Mouse (Mus musculus): ENCODE measurements around the gene Gbgt1.
"Not testable (repeated sequence)": the region's sequence is repeated elsewhere in the genome, so short reads cannot be mapped to it uniquely, and the experiment has no call there.

Gbgt1 gene

DNA sequence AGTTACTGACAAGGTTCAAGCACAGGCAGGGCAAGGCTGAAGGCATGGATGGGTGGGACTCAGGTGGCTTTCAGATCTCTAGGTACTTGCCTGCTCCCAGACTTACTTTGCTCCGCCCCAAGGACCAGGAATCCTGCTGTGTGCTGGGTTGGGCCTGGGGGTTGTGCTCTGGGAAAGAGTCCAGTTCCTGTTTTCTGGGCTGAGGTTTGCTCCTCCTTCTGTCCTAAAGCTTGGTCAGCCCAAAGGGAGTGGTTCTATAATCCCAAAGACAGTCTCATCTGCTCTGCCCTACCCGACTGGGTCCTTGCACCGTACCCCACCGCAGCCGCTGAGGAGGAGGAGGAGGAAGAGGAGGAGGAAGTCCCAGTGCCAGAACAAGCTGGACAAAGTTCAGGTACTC, at the start of gene Gbgt1:
TSS of gene Gbgt1 (plus strand) at position 221 of the 400 bp plus-strand sequence.
- DNase-seq = no peak

DNA sequence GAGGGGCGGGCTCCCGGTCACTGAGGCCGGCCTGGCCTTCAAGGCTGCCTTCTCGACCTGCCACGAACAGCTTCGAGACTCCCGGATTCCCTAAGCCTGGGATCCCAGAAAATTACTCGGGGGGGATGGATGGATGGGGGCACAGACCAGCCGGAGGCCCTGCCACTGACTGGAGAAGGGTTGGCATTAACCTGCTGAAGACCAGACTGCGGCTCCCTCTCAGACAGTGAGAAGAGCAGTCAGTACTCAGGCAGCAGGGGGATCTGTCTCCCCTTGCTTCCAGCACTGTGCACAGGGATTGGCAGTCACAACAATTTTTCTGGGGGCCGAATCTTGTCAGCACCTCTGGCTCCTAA, 49.4 kb upstream of the Gbgt1 start:
- no peak for DNase-seq

DNA sequence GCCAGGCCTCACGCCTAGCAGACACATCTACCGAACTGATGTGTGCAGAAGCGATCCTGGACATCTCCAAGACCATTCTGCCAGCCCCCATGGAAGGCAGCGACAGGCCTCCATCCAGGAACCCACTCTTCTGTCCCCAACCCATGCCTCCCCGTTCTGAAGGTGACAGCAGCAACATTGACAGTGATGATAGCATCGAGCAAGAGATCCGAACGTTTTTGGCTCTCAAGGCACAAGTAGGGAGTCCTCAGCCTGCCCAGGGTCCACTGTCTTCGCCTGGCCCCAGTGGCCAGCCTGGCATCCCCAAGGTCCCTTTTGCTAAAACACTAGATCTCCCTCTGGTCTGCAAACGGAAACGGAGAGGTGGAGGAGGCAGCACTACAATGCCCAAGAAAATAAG, 45.0 kb upstream of the Gbgt1 start:
- DNase-seq = no peak

DNA sequence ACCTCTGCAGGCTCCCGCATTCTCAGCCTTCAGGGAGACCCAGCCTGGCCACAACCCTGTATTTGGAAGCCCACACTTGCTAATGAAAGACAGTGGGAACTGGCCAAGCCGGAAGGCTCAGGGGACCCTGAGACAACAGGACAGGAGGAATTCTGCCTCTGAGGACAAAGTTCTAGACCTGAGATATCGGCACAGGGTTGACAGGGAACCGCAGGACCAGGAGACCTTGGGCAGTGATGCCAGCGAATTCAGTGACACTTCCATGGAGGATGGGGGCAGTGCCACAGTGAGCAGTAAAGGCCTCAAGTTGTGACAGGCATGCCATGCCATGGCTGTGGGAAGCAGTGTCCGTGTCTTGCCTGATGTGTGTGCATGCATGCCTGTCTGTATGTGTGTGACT, 43.2 kb upstream of the Gbgt1 start:
- DNase-seq = no peak

DNA sequence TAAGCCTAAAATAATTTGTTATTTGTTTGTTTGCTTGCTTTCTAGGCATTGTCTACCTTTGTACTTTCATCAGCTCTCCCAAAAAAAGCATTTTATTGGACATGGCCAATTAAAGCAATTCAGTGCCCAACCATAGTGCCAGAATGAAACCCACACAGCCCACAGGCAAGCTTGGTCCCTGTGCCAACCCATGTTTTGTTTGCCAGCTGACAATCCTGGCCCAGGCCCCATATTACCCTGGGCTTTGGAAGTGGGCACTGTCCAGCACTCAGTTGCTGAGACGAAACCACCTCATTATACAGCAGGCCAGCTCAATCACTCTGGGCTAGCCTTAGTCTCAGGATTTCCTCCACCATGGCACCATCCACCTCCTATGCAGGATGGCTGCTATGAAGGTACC, 40.1 kb upstream of the Gbgt1 start:
- DNase-seq = peak in 1 of 2 experiments; percentile 17

DNA sequence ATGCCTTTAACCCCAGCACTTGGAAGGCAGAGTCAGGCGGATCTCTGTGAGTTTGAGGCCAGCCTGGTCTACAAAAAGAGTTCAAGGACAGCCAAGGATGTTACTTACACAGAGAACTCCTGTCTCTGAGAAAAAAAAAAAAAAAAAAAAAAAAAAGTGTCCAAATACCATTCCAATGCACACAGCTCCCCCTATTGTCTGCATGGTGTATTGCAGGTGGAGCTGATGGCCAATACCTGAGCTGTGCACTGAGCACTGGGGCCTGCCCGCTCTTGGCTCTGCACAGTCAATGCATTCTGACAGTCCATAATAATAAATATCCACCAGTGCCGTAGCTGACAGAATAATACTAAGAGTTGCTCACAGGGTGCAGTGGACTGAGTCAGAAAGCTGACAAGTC, 32.8 kb upstream of the Gbgt1 start:
- peak; percentile 79 to 81 for DNase-seq

DNA sequence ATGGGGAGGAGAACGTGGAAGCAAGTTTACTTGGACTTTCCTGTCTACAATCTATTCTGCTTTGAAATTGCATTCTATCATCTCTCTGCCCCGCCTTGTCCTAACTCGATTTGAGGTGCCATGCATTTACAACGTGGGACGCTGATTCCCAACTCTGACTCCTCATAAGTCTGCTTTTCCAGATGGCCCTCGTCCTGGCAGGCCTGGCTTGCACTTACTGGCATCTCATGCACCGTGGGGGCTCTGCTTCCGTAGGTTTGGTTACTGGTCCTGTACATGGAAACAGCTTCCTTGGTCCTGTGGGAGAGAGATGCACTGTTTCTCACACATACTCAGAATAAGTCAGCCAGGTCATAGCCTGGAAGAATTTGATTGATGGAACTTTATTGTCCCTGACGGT, 31.8 kb upstream of the Gbgt1 start:
- DNase-seq = no peak

DNA sequence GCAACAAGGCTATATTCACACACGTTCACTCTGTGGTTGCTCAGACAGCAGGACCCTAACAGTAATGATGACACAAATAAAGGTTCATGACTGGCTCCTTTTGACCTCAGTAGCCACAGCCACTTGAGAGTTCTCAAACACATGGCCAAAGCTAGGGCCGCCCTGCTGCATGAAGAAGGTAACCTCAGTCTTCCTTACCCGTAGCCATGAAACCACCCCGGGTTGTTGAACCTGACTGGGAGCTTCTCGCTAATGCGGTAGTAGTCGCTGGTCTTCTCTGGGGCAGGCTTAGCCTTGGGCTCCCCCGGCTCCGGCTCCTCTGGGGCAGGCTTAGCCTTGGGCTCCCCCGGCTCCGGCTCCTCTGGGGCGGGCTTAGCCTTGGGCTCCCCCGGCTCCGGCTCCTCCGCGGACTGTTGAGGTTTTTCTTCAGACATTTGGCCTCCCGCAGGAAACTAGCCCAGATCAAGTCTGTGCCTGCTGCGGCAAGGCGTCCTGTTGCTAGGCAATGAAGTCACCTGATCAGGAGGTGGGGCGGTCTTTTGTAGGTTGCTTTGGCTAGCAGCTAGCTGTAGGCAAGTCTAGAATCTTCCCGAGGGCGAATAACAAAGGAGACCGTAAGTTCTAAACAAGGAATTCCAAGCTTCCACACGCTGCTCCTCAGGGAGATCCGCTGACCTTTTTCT, 30.7 kb upstream of the Gbgt1 start, which contains the start of gene 1700007K13Rik:
TSS of gene 1700007K13Rik (minus strand) at position 497 of the 683 bp plus-strand sequence.
- DNase-seq = peak; percentile 76 to 79

DNA sequence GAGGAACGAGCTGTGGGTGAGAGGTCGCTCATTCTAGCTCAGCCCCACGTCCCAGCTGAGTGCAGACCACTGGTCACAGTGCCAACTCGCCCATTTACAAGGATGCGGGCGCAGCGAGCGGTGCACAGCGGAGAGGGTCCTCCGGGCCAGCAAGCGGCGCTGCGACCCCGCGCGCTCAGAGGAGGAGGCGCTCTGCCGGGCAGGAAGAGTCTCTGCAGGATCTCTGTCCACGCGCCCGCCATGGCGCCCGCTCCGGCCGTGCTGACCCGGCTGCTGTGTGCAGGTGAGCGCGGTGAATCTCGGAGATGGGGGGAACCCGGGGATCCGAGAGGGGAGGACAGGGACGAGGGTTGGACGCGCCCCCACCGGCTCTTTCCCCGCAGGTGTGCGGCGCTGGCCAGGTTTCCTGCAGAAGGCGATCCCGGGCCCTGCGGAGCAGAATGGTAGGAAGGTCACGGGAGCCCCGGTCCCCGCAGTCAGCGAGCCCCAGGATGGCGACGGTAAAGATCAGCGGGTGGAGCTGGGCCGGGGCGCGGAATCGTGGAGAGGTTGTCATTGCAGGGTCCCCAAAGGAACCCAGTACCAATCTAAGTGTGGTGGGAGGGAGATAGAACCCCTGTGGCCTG, 28.7 kb upstream of the Gbgt1 start, which contains the start of gene Mrps2:
TSS of gene Mrps2 (plus strand) at position 207 of the 626 bp plus-strand sequence.
- peak; percentile 86 to 90 for DNase-seq

DNA sequence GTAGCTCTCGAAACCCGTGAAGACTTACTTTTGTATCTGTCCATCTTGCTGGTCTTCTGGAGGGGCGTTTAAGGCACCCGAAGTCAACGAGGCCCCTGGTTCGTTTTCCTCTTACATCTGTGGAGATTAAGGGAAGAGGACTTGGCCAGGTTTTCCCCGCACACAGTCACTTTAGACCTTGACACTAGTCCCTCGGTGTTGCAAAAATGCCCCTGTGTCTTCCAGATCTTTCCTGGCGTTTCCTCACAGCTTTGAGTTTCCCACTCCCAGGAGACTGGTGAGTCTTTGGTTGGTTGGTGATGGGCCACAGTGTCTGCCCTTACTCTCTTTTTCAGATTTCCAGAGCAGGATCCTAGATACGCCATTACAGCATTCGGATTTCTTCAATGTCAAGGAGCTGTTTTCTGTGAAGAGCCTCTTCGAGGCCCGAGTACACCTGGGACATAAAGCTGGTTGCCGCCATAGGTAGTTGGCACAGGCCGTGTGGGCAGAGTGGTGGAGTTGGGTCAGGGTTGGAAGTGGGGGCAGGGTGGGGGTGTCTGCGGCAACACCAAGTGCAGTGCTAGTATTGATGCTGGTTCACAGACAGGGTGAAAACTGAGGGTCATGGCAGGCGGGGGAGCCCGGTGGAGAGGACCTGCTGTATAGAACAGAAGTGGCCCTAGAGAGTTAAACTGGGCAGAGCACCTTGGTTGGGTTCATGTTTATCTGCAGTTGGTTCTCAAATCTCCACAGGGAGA, 28.0 kb upstream of the Gbgt1 start:
- DNase-seq = no peak

DNA sequence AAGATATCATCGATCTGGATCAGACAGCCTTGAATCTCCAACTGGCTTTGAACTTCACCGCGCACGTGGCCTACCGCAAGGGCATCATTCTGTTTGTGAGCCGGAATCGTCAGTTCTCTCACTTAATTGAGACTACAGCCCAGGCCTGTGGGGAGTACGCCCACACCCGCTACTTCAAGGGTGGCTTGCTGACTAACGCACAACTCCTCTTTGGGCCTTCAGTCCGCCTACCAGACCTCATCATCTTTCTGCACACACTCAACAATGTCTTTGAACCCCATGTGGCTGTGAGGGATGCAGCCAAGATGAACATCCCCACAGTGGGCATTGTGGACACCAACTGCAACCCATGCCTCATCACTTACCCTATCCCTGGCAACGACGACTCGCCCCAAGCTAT, 27.2 kb upstream of the Gbgt1 start:
- no peak for DNase-seq

DNA sequence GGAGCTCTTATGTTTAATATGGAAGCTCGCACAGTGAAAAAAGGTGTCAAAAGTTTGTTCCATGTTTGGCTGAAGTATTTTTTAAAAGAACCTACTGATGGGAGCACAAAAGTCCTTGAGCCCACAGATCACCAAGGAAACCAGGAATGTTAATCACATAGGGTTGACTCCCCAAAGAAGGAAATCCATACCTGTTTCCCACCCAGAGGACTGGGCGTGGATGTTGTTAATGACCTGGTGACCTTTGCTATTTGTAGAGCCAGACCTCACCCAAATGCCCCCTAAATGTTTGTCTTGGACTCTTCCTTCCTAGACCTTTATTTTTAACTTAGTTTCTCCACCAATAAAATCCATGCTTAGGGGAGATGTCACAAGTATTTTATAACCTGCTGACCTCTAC, 26.1 kb upstream of the Gbgt1 start:
- no peak for DNase-seq

DNA sequence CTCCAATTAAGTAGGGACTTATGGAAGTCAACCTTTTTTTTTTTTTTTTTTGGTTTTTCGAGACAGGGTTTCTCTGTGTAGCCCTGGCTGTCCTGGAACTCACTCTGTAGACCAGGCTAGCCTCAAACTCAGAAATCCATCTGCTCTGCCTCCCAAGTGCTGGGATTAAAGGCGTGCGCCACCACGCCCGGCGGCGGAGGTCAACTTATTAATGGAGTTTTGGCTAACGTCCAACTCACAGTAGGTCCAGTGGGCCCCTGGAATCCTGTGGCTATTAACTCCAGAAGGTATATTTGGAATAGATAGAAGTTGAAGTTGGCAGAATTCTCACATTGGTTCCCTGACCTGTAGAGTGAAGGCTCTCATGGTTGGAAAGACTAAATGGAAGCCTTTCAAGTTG, 24.7 kb upstream of the Gbgt1 start:
- not testable (repeated sequence) for DNase-seq

DNA sequence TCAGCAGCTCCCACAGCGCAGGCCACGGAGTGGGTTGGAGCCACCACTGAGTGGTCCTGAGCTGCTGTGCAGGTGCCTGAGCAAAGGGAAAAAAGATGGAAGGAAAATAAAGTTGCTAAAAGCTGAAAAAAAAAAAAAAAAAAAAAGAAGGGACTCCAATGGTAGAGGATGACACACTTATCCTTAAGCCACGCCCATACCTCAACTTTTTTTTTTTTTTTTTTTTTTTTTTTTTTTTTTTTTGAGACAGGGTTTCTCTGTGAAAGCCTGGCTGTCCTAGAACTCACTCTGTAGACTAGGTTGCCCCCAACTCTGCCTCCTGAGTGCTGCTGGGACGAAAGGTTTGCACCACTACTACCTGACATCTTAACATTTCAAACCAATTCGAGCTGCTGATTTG, 18.7 kb upstream of the Gbgt1 start:
- DNase-seq = not testable (repeated sequence)

DNA sequence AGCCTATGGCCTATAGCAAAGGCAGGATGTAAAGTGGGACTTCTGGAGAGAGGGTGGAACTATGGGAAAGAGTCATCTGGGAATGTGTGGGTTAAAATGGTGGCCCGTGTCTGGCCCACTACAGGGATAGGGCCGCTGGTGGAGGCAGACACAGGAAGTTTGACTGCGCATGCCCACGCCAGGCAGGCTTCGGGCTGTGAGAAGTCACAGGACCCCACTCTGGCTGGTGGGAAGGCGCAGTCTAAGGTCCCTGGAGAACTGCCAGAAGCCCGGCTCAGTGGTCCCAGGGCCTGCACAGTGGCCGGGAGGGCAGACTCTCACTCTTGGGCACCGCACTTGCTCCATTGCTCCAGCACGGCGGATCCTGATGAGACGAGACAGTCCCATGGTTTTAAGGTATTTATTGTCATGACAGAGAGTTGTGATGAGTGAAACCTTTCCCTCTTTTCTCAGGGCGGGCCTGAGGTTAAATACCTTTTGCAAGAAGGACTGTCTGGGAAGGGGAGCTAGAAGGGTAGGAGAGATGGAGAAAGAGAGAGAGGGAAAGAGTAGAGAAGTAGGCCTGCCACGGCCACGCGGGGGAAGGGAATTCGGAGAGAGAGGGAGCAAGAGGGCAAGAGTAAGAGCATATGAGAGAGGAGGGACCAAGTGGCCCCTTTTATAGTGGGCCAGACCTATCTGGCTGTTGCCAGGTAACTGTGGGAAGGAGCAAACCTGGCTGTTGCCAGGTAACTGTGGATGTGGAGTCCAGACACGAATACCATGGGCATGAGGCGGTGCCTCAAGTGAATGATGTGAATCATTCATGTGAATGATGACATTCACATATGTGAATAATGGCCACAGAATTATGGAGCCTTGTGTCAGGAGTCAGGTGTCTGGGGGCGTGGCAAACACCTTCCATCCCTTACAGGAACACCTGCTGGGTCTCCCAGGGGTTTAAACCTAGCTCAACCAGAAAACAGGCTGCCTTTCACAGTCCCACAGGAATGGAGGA, 17.2 kb upstream of the Gbgt1 start:
- DNase-seq = no peak

DNA sequence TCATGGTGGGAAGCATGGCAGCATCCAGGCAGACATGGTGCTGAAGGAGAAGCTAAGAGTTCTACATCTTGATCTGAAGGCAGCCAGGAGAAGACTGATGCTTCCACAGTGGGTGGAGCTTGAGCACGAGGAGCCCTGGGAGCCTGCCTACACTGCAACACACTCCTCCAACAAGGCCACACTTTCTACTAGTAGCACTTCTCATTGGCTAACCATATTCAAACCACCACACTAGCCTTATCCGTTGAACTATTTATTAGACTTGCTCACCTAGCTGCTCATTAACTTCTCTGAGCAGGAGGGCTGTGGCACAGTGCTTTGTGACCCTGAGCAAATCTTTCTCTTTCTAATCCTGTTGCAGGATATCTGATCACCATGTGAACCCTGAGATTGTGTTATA, 12.8 kb upstream of the Gbgt1 start:
- no peak for DNase-seq

DNA sequence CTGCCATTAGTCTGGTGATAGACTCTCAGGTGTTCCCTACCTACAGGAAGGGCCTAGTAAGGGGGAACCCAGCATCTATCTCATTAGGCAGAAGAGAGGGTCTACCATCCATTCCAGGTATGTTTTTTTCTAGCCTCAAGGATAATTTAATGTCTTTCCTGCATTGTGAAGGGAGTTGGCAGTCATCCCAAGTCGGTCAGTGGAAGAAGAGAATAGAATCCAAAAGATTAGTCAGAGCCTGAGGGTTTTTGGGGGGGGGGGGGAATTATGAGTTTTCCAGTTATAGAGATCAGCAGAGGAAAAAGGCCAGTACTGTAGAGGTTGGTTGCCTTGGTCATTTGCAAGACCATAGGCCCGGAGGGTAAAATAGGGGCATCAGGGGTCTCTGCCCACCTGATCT, 2.2 kb upstream of the Gbgt1 start:
- DNase-seq = no peak

DNA sequence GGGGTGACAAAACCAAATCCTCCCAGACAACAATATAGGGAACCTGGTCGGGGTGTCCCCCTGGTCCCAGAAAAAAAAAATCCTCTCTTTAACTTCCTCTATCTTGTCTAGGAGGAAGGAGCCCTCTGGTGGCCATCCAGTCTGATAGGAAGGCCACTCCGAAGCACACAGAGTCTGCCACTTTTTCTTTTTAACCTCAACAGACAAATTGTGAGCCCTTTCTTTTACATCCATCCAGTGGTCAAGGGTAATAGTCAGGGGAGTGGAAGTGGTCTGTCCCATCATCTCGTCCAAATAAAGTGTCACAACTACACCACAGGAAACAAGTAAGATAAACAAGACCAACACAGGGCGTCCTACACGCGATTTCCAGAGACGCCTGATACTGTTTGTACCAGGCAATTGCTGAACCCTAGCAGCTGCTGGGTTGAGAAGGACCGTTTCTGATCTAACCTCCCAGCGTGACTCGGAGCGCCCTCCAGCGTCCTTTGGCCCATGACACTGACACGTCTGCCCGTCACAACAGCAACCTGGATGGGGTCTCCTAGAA, 1.4 kb upstream of the Gbgt1 start:
- peak in 1 of 2 experiments; percentile 5 for DNase-seq

DNA sequence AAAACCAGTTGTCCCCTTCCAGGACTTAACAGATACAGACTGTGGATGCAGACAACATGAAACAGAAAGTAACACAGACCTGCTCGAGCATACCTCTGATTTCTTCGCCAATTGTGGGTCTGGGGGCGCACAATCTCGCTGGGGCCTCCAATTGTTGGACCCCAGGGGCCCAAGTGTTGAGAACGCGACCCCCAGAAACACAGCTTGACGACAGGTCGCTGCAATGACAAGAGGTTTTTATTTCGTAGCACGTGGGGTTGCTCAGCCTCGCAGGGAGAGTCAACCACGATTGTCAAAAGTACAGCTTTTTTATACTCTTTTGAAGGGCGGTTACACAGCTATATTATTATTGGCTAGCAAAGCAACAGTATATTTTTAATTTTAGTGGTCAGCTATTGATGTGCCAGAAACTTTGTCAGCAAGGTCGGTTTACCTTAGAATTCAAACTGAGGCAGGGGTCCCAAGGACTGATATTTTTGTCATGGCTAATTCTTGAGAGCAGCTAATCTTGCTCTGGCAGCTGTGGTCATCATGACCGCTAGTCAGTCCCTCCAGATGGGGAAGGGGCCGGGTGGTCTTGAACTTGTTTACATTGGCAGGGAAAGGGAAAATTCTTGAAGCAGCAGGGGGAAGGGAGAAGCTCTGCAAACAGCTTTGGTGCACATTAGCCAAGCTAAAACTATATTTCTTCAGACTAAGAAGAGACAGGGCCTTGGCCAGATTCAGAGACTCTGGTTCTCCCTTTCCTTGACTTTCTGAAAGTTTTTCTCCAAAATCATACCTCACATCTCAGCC, 693 bp upstream of the Gbgt1 start:
- no peak for DNase-seq

DNA sequence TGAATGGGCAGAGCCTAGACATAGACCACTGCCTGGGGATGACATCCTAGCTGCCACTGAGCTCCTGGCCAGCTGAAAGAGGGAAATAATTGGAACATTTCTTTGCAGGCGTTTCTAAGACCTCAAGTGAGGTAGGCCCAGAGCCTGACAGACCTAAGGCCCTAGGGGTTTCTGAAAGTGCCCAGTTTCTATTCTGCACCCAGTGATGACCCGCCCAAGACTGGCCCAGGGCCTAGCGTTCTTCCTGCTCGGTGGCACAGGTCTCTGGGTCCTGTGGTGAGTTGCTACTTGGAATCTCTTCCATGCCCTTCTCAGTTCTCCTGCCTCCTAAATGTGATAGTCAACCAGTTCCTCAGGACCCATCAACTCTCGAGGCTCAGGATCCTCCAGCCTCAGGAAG, 870 bp downstream of the Gbgt1 start:
- DNase-seq = no peak

DNA sequence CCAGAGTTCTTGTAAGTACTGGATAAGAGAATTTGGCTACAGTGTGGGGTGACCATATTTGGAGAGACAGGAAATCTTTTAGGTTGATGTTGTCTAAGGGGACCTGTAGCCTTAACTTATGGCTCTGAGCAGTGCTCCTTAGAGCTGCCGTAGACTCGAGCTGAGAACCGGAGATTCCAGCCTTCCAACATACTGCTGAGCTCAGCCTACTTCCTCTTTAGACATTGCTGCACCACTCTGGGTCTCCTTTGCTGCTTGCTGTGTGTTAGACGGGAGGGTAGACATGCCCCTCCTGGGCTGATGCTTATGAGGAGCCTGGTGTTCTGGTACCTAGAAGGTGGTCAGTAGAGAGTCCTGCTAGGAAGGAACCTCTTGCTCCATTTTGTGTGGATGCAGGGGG, 1.7 kb downstream of the Gbgt1 start:
- DNase-seq = no peak

DNA sequence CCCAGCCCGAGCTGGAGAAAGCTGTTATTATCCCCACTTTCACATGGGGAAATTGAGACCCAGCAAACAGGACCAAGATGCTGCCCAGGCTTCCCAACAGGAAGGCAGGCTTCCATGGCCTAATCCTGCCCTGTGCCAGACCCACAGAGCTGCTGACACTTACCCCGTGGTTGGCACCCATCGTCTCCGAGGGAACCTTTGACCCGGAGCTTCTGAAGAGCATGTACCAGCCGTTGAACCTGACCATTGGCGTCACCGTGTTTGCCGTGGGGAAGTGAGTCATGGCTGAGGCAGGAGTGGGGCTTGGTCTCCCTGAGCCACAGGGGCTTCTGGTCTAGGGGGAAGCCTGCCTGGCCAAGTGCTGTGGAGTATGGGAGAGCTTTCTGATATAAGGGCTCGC, 6.3 kb downstream of the Gbgt1 start:
- no peak for DNase-seq
